Mouse (Mus musculus) liver, postnatal 0 days (tissue): ENCODE measurements around the gene Phb.

Source experiments
- CTCF ChIP-seq: sonication (generic); IDR thresholded peaks from 2 replicates; pipeline ENCODE4 v1.5.1; 2016; ENCODE audit warnings: antibody characterized with exemption, low read depth
- EP300 ChIP-seq: IDR thresholded peaks from 2 replicates; pipeline ENCODE4 v1.6.1; 2016; ENCODE audit warnings: antibody characterized with exemption, low read depth, mild to moderate bottlenecking

DNA sequence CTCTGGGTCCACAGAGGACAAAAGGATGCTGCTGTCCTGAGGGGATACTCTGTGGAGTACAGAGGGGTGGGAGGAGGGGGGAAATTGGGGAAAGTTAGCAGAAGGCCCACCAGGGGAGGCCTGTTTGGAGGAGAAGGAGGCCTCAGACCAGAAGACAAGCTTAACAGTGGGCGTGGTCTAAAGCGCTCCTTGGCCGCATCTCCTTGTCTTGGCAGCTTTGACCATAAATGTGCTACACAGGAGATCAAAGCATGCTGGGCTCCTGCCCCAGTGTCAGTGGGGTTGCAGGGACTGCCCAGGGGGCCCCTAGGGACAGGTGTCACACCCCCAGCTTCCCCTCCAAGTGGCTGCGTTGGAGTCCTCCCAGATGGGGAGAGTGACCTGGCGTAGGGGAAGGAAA is 22.9 kb upstream of the Phb start:
- TF ChIP-seq EP300 (no peak), CTCF (no peak)
